Mouse (Mus musculus) liver, adult 2 months (tissue): Measurements from ENCODE around the gene Itgb3bp.

Experiments used
- CTCF ChIP-seq: fragments of 200-500 bp; IDR thresholded peaks from 2 replicates; pipeline ENCODE4 v1.5.1; 2011; ENCODE audit warnings: low read depth, low read length, control low read depth
- POLR2A ChIP-seq: fragments of 200-500 bp; IDR thresholded peaks from 2 replicates; pipeline ENCODE4 v1.6.1; 2011; ENCODE audit warnings: low read length, control low read depth; ENCODE audit not compliant: insufficient read depth; ENCODE audit errors: extremely low read depth

DNA sequence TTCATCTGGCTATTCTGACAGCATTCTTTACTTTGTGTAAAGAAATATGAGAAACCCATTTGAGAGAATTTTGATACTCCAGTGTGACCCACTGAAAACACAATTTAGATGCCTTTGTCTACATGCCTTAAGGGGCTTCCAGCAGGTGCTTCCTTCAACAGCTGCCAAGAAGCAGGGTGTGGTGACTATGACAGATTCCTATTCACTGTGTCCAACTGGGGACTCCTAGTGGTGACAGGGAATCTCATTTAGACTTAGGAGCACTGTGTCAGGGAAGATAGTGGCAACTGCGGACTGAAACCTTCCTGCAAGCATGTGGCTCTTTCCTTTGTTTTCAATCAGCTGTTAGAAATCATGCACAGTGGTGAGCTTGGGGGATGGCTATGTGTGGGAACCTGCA lies 162.9 kb downstream of the Itgb3bp start:
- TF ChIP-seq CTCF: no peak
- TF ChIP-seq POLR2A: no peak
